Mouse (Mus musculus): ENCODE data around the gene Cd164l2.

Cd164l2 gene

GRCm38 (mm10) chr4:133255392-133255791 is 43.5 kb downstream of the Cd164l2 start:
- no peak for DNase-seq (ENCODE audit: low read depth, low spot score)

- DNase-seq (ENCODE audit: low read depth, low spot score) = no peak
Measured at GRCm38 (mm10) chr4:133256820-133257219, 44.9 kb downstream of the Cd164l2 start.

- no peak for DNase-seq (ENCODE audit: low read depth, low spot score)
Measured at GRCm38 (mm10) chr4:133257230-133257629, 45.3 kb downstream of the Cd164l2 start.

- DNase-seq (ENCODE audit: low read depth, low spot score) = no peak
Measured at GRCm38 (mm10) chr4:133257798-133258408, 46.0 kb downstream of the Cd164l2 start.

GRCm38 (mm10) chr4:133261641-133262374 is 49.9 kb downstream of the Cd164l2 start:
- DNase-seq (ENCODE audit: low read depth, low spot score) = no peak

- no peak for DNase-seq (ENCODE audit: low read depth, low spot score)
Measured at GRCm38 (mm10) chr4:133262375-133262765, 50.4 kb downstream of the Cd164l2 start.

- no peak for DNase-seq (ENCODE audit: low read depth, low spot score)
Measured at GRCm38 (mm10) chr4:133262882-133263281, 51.0 kb downstream of the Cd164l2 start, which contains the start of gene Sytl1. TSS of gene Sytl1 (minus strand) at chr4:133263113.

GRCm38 (mm10) chr4:133263756-133264155 is 51.8 kb downstream of the Cd164l2 start:
- DNase-seq (ENCODE audit: low read depth, low spot score) = no peak

- DNase-seq (ENCODE audit: low read depth, low spot score) = no peak
Measured at GRCm38 (mm10) chr4:133264559-133264958, 52.6 kb downstream of the Cd164l2 start.

- no peak for DNase-seq (ENCODE audit: low read depth, low spot score)
Measured at GRCm38 (mm10) chr4:133265297-133265696, 53.4 kb downstream of the Cd164l2 start.

- no peak for DNase-seq (ENCODE audit: low read depth, low spot score)
Measured at GRCm38 (mm10) chr4:133265759-133266158, 53.8 kb downstream of the Cd164l2 start.

GRCm38 (mm10) chr4:133266248-133266880 is 54.4 kb downstream of the Cd164l2 start:
- DNase-seq (ENCODE audit: low read depth, low spot score) = no peak

- no peak for DNase-seq (ENCODE audit: low read depth, low spot score)
Measured at GRCm38 (mm10) chr4:133268931-133269330, 57.0 kb downstream of the Cd164l2 start.

- no peak for DNase-seq (ENCODE audit: low read depth, low spot score)
Measured at GRCm38 (mm10) chr4:133269596-133269995, 57.7 kb downstream of the Cd164l2 start.

- DNase-seq (ENCODE audit: low read depth, low spot score) = no peak
Measured at GRCm38 (mm10) chr4:133270929-133271328, 59.0 kb downstream of the Cd164l2 start.

Data from retina, adult 2 months (tissue).